Mouse (Mus musculus) embryonic facial prominence, embryonic 11.5 days (tissue): ENCODE data around the gene Akap10. TPM values are rescaled to one million over a fixed set of nuclear protein-coding genes. Genes with fewer than 3 reads are reported as not detected.

Experiments used
- ATAC-seq: fragments of 200-750 bp; cut with Nextera tagmentation; replicated peaks from 2 replicates; pipeline ENCODE4 v1.8.0; 2017; ENCODE audit warnings: low read depth; ENCODE audit not compliant: insufficient number of reproducible peaks, low FRiP score, low TSS enrichment
- DNase-seq: peaks from one replicate; pipeline ENCODE4 v3.0.0-alpha.2; 2015; ENCODE audit warnings: low spot score
- H3K27ac ChIP-seq: fragments of 300-500 bp; sonication (generic); replicated peaks from 2 replicates; pipeline ENCODE4 v1.5.1; 2014; ENCODE audit warnings: mild to moderate bottlenecking, low read depth, low read length, control low read depth
- H3K27me3 ChIP-seq: fragments of 300-500 bp; sonication (generic); 2 replicates; pipeline ENCODE4 v1.6.1; 2014; ENCODE audit warnings: mild to moderate bottlenecking, low read length, moderate library complexity, mixed read lengths; ENCODE audit not compliant: control insufficient read depth, insufficient read depth
- H3K36me3 ChIP-seq: fragments of 300-500 bp; sonication (generic); replicated peaks from 2 replicates; pipeline ENCODE4 v1.6.1; 2014; ENCODE audit warnings: low read depth, mild to moderate bottlenecking, low read length, moderate library complexity, mixed read lengths; ENCODE audit not compliant: control insufficient read depth, insufficient read depth
- H3K4me1 ChIP-seq: fragments of 300-500 bp; sonication (generic); 2 replicates; pipeline ENCODE4 v1.6.1; 2014; ENCODE audit warnings: low read length, mixed read lengths; ENCODE audit not compliant: control insufficient read depth, insufficient read depth
- H3K4me2 ChIP-seq: fragments of 300-500 bp; sonication (generic); 2 replicates; pipeline ENCODE4 v1.6.1; 2014; ENCODE audit warnings: low read depth, mild to moderate bottlenecking, control low read depth, low read length, moderate library complexity
- H3K4me3 ChIP-seq: fragments of 300-500 bp; sonication (generic); 2 replicates; pipeline ENCODE4 v1.5.1; 2014; ENCODE audit warnings: low read depth, low read length, control low read depth
- H3K9ac ChIP-seq: fragments of 300-500 bp; sonication (generic); replicated peaks from 2 replicates; pipeline ENCODE4 v1.6.1; 2014; ENCODE audit warnings: mild to moderate bottlenecking, control low read depth, low read length
- H3K9me3 ChIP-seq: fragments of 300-500 bp; sonication (generic); replicated peaks from 2 replicates; pipeline ENCODE4 v1.6.1; 2016; ENCODE audit warnings: mild to moderate bottlenecking, low read length, inconsistent platforms, mixed read lengths; ENCODE audit not compliant: control insufficient read depth
- WGBS: fragments of 180-500 bp; shearing (Covaris S2); extraction: QIAGEN DNeasy Blood & Tissue Kit; methylation state at CpG from one replicate; pipeline ENCODE4 v1.1.7; 2014; 5-methylcytosine and 5-hydroxymethylcytosine counted together
- polyA plus RNA-seq: library from polyadenylated mRNA; unstranded; fragments of >200 nt; fragmentation: Nextera tagmentation; extraction: Ambion mirVana; gene quantifications from 2 replicates; pipeline ENCODE4 v1.2.1, GENCODE M21; 2014

The Akap10 gene
- 15.5 and 16.7 TPM in 2 replicates for polyA plus RNA-seq

DNA sequence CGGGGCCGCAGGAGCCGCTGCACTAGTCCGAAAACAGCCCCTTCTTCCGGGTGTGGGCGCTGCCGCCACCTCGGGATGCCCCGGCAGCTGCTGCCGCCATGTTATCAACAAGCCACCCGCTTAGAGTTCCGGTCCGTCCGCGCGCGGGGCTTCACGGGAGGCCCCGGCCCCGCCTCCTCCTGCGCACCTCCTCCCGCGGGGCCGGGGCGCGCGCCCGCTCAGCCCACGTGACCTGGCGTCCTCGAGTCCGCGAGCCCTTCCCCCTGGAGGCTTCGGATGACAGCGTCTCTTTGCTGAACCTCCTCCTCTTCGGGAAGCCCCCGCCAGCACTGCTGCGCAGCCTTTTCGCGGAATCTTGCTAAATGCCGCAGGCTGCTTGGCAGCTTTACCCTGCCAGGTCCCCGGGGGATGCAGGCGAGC is at the start of gene Akap10:
Gene Akap10, minus strand, starts transcription at position 155 of the 420 bp plus-strand sequence.
- Histone ChIP-seq H3K36me3 (no peaks in the 10 kb centered on the region; the same call in 1 of the 2 replicates), H3K9ac (peak within 1 kb of the TSS; percentile 72), H3K4me2 (peak within 1 kb of the TSS; percentile 80), H3K4me1 (no peaks in the 10 kb centered on the region), H3K4me3 (peak within 1 kb of the TSS; percentile 81), H3K27ac (peak within 1 kb of the TSS; percentile 82), H3K27me3 (no peaks in the 10 kb centered on the region), H3K9me3 (no peaks in the 10 kb centered on the region)
- DNase-seq (peak; percentile 97), ATAC-seq (peak; percentile 84)
- WGBS: under 1% methylated on average over 25 of the region's 43 CpGs

DNA sequence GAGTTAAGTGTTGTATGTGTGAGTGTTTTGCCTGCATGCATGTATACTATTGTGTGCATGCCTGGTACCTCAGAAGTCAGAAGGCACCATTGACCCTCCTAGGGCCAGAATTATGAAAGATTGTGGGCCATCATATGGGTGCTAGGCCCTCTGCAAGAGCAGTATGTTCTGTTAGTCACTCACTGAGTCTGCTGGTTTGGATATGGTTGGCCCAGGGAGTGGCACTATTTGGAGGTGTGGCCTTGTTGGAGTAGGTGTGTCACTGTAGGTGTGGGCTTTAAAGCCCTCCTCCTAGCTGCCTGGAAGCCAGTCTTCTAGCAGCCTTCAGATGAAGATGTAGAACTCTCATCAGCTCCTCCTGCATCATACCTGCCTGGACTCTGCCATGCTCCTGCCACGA is 45.7 kb upstream of the Akap10 start:
- no peaks in the 10 kb centered on the region for H3K4me1 ChIP-seq
- H3K4me3 ChIP-seq: no peak overlapping the region
- no peaks in the 10 kb centered on the region for H3K27me3 ChIP-seq
- H3K9ac ChIP-seq: no peak overlapping the region
- DNase-seq (no peak), ATAC-seq (no peak)
- WGBS: 81% methylated on average over 1 of the region's 1 CpGs
- H3K9me3 ChIP-seq: no peaks in the 10 kb centered on the region
- no peak overlapping the region for H3K4me2 ChIP-seq
- H3K27ac ChIP-seq: no peak overlapping the region
- H3K36me3 ChIP-seq: no peaks in the 10 kb centered on the region

DNA sequence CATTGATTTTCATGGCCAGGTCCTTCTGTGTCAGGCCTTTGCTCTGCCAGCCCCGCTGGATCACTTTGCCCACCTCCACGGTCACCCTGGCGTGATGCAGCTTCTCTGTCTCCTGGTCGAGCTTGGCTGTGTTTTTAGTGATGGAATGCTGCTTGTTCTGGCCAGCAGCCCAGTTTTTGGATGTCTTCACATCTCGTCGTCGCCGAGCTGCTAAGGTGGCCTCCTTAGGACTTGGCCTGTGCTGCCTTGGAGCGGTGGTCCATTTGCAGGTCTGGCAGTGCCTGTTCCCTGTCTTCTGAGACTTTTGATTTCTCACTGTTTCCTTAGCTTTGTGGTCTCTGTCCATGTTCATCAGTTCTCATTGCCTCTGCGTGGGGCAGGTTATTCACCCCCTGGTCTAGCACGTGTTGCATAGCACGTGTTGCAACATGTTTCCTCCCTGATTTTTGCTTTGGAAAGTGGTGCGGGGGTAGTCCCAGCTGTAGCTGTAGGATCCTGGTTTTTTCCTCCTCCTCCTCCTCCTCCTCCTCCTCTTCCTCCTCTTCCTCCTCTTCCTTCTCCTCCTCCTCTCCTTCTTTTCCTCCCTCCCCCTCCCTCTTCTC is 44.2 kb upstream of the Akap10 start:
- Histone ChIP-seq H3K27ac (no peak overlapping the region), H3K4me3 (no peak overlapping the region), H3K4me2 (no peak overlapping the region), H3K27me3 (no peaks in the 10 kb centered on the region), H3K36me3 (no peaks in the 10 kb centered on the region), H3K9me3 (no peaks in the 10 kb centered on the region), H3K9ac (no peak overlapping the region), H3K4me1 (no peaks in the 10 kb centered on the region)
- DNase-seq: no peak
- WGBS: 77% methylated on average over 13 of the region's 13 CpGs
- no peak for ATAC-seq

DNA sequence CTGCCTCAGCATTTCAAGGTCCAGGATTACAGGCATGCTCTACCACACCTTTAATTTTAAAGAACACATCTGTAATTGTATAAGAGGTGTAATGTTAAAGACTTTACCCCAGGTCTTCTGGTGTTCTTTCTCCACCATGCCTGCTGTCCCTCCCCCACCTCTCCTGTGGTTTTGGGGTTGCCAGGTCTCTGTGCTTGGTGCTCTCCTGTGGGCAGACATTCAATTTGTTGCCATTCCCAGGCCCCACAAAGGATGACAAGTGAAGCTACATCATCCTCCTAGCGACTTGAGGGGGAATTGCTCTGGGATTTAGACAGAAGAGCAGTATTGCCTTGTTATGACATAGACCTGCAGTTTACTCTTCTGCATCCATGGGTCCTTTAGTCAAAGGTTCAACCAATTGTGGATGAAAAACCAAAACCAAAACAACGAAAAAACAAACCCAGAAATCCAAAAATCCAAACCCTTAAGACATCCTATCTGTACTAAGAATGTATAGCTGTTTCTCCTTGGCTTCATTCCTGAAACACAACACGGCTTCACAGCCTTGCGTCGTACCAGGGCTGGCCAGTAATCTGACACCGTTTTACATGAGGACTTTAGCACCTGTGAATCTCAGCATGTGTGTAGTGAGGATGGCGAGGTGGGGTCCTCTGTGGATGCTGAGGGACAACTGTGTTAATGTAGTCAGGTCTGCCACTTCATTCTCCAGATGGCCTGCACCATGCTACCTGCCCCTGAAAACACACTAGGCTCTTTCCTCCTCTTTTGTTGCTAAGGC is 41.6 kb upstream of the Akap10 start:
- no peaks in the 10 kb centered on the region for H3K36me3 ChIP-seq
- no peak overlapping the region for H3K9ac ChIP-seq
- H3K27me3 ChIP-seq: no peaks in the 10 kb centered on the region
- 48% methylated on average over 7 of the region's 7 CpGs for WGBS
- no peaks in the 10 kb centered on the region for H3K4me1 ChIP-seq
- H3K27ac ChIP-seq: no peak overlapping the region
- no peak overlapping the region for H3K4me3 ChIP-seq
- no peak for DNase-seq
- H3K4me2 ChIP-seq: no peak overlapping the region
- no peak for ATAC-seq
- H3K9me3 ChIP-seq: no peaks in the 10 kb centered on the region

- 49% methylated on average over 5 of the region's 5 CpGs for WGBS
- Histone ChIP-seq H3K9ac (no peak overlapping the region), H3K9me3 (no peaks in the 10 kb centered on the region), H3K4me1 (no peaks in the 10 kb centered on the region), H3K4me3 (no peak overlapping the region), H3K4me2 (no peak overlapping the region), H3K36me3 (no peaks in the 10 kb centered on the region), H3K27me3 (no peaks in the 10 kb centered on the region), H3K27ac (no peak overlapping the region)
- ATAC-seq: no peak
- DNase-seq: no peak
Observed at GRCm38 (mm10) chr11:61970901-61971300, 40.8 kb upstream of the Akap10 start.

- no peaks in the 10 kb centered on the region for H3K36me3 ChIP-seq
- no peak overlapping the region for H3K4me3 ChIP-seq
- no peak for DNase-seq
- H3K4me1 ChIP-seq: no peaks in the 10 kb centered on the region
- WGBS: 99% methylated on average over 2 of the region's 2 CpGs
- H3K4me2 ChIP-seq: no peak overlapping the region
- no peak overlapping the region for H3K27ac ChIP-seq
- ATAC-seq: no peak
- no peak overlapping the region for H3K9ac ChIP-seq
- H3K27me3 ChIP-seq: no peaks in the 10 kb centered on the region
- H3K9me3 ChIP-seq: no peaks in the 10 kb centered on the region
Observed at GRCm38 (mm10) chr11:61968875-61969274, 38.8 kb upstream of the Akap10 start.

DNA sequence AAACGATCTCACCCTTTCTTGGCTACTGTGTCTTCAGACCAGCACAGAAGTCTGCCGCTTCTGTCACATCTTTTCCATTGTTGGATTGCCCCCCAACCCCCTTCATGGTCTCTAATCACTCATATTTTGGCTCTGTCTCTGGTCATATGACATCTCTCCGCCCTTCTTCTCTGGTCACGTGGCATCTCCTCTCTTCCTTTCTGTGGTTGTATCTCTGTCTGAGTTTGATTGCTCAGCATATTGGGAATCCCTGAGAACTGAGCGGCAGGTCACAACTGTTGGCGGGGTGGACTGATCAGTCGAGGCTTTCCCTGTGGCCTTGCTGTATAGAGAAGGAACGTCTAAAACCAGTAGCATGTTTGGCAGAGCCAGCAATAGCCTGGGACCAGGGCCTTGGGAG is 37.0 kb upstream of the Akap10 start:
- WGBS: 86% methylated on average over 8 of the region's 8 CpGs
- DNase-seq (no peak), ATAC-seq (no peak)
- Histone ChIP-seq H3K9ac (no peak overlapping the region), H3K9me3 (no peaks in the 10 kb centered on the region), H3K4me3 (no peak overlapping the region), H3K4me1 (no peaks in the 10 kb centered on the region), H3K36me3 (no peaks in the 10 kb centered on the region), H3K27ac (no peak overlapping the region), H3K27me3 (no peaks in the 10 kb centered on the region), H3K4me2 (no peak overlapping the region)

GRCm38 (mm10) chr11:61964611-61965010 is 34.6 kb upstream of the Akap10 start:
- Histone ChIP-seq H3K27ac (no peak overlapping the region), H3K4me1 (no peaks in the 10 kb centered on the region), H3K4me3 (no peak overlapping the region), H3K9ac (no peak overlapping the region), H3K36me3 (no peaks in the 10 kb centered on the region), H3K9me3 (no peaks in the 10 kb centered on the region), H3K4me2 (no peak overlapping the region), H3K27me3 (no peaks in the 10 kb centered on the region)
- ATAC-seq: no peak
- WGBS: 86% methylated on average over 5 of the region's 5 CpGs
- DNase-seq: no peak
